Mouse (Mus musculus): ENCODE measurements around the gene Dennd1c. TPM values are rescaled to one million over a fixed set of nuclear protein-coding genes. Genes with fewer than 3 reads are reported as not detected.
A peak's percentile ranks its signal among the peaks of the same experiment; 100 is the strongest.
"Not testable (repeated sequence)": the region's sequence is repeated elsewhere in the genome, so short reads cannot be mapped to it uniquely, and the experiment has no call there.

Gene Dennd1c
- polyA plus RNA-seq, 1 experiment from 2014 or later: 4.3 TPM

DNA sequence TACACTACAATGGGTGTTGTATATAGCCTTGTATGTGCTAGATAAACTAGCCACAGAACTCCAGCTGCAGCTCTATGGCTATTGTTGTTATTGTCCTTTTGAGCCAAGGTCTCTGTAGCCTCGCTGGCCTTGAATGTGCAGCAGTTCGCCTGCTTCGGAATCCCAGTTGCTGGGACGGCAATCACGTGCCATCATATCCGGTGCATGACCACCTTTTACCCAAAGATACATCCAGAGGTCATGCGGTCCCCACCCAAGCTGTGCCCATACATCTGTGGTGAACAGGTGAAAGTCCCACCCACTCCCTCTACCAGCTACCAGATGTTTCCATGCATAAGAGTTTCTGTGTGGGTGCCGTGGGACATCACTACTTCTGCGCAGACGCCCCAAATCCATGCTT, 17.2 kb downstream of the Dennd1c start:
- Histone ChIP-seq H3K27me3 (ENCODE audit: control insufficient read depth, insufficient read depth, low read length) (peaks cover 23% of the 10 kb centered on the region), H3K4me2 (ENCODE audit: low read depth, low read length) (peak overlapping the region; percentile 58), H3K9me3 (ENCODE audit: control insufficient read depth, low read length) (no peaks in the 10 kb centered on the region), H3K9ac (replicated peaks; ENCODE audit: low read depth, low read length) (no peak overlapping the region), H3K4me1 (ENCODE audit: control insufficient read depth, insufficient read depth, low read length) (peaks cover 8% of the 10 kb centered on the region; the same call in 1 of the 2 replicates), H3K4me3 (ENCODE audit: low read depth, low read length) (peak overlapping the region; percentile 78; the same call in 1 of the 2 replicates), H3K27ac (ENCODE audit: low read depth, low read length) (no peak overlapping the region), H3K36me3 (ENCODE audit: control insufficient read depth, insufficient read depth, low read length) (peaks cover 5% of the 10 kb centered on the region; the same call in 1 of the 2 replicates)
- ATAC-seq (ENCODE audit: low read depth): no peak
- WGBS: 40% methylated on average over 10 of the region's 10 CpGs

GRCm38 (mm10) chr17:57060231-57060801, 18.0 kb downstream of the Dennd1c start:
- H3K27ac ChIP-seq (ENCODE audit: low read depth, low read length): peak overlapping the region; percentile 70
- WGBS: under 1% methylated on average over 44 of the region's 44 CpGs
- H3K4me3 ChIP-seq (ENCODE audit: low read depth, low read length): peak overlapping the region; percentile 78
- H3K9me3 ChIP-seq (ENCODE audit: control insufficient read depth, low read length): no peaks in the 10 kb centered on the region
- H3K4me1 ChIP-seq (ENCODE audit: control insufficient read depth, insufficient read depth, low read length): peaks cover 8% of the 10 kb centered on the region; the same call in 1 of the 2 replicates
- H3K4me2 ChIP-seq (ENCODE audit: low read depth, low read length): peak overlapping the region; percentile 58
- H3K27me3 ChIP-seq (ENCODE audit: control insufficient read depth, insufficient read depth, low read length): peaks cover 23% of the 10 kb centered on the region
- H3K9ac ChIP-seq (replicated peaks; ENCODE audit: low read depth, low read length): peak overlapping the region; percentile 41
- peaks cover 5% of the 10 kb centered on the region; the same call in 1 of the 2 replicates for H3K36me3 ChIP-seq (ENCODE audit: control insufficient read depth, insufficient read depth, low read length)
- peak; percentile 89 for ATAC-seq (ENCODE audit: low read depth)

DNA sequence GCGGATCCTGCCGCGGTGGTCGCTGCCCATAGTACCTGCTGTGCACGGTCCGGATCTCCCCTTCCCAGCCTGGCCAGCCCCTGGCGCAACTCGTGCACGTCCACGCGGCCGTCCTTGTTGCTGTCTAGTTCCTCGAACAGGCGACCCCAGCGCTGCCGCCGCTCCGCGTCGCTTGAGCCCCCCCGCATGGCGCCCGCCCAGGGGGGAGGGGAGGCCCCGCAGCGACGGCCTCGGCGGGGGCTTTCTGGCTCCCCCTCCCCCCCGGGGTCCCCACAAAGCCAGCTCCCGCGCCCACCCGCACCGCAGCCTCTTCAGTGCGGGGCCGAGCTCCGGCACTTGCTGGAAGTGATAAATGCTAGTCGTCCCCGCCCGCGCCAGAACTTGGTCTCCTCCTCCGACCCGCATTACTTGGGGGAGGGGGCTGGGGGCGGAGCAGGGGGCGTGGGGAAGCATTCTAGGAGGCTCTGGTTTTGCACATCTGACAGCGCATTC, 18.8 kb downstream of the Dennd1c start, which contains the start of gene Slc25a23:
Slc25a23 (minus strand) TSS at position 378 of the 492 bp plus-strand sequence.
- H3K4me1 ChIP-seq (ENCODE audit: control insufficient read depth, insufficient read depth, low read length): peaks cover 8% of the 10 kb centered on the region; the same call in 1 of the 2 replicates
- H3K9me3 ChIP-seq (ENCODE audit: control insufficient read depth, low read length): no peaks in the 10 kb centered on the region
- H3K36me3 ChIP-seq (ENCODE audit: control insufficient read depth, insufficient read depth, low read length): peaks cover 10% of the 10 kb centered on the region; the same call in 1 of the 2 replicates
- peak within 1 kb of the TSS; percentile 67 for H3K9ac ChIP-seq (replicated peaks; ENCODE audit: low read depth, low read length)
- H3K27me3 ChIP-seq (ENCODE audit: control insufficient read depth, insufficient read depth, low read length): peaks cover 23% of the 10 kb centered on the region
- under 1% methylated on average over 33 of the region's 45 CpGs for WGBS
- H3K27ac ChIP-seq (ENCODE audit: low read depth, low read length): peak within 1 kb of the TSS; percentile 70
- peak within 1 kb of the TSS; percentile 58 for H3K4me2 ChIP-seq (ENCODE audit: low read depth, low read length)
- peak; percentile 85 for ATAC-seq (ENCODE audit: low read depth)
- peak within 1 kb of the TSS; percentile 78 for H3K4me3 ChIP-seq (ENCODE audit: low read depth, low read length)

DNA sequence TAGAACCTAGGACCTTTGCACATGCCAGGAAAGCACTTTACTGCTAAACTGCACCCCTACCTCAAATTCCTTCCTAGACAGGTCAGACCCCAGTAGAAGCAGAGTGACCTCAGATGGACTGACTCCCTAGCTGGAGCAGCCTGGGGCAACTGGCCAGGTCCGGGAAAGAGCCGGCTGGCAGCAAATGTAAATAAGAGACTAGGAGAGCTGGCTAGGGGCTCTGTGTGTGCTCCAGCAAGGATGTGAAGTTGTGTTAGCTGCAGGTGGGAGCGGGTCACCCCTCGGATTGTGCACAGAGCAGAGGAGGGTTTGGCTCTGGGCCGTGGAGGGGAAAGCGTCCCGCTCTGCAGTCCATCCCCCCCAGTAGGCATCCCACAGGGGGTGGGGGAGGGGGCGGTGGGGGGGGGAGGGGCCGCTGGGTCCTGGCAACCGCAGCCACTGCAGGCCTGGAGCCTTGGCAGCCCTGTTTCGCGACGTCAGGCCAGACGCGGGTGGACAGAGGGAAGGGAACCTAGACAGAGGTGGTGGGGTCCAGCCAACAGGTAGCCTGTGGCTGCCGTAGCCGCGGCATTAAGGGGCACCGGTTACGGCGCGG, 19.3 kb downstream of the Dennd1c start, which contains the start of gene Crb3:
Crb3 (plus strand) TSS at position 215 of the 595 bp plus-strand sequence.
- Histone ChIP-seq H3K4me1 (ENCODE audit: control insufficient read depth, insufficient read depth, low read length) (peaks cover 8% of the 10 kb centered on the region; the same call in 1 of the 2 replicates), H3K4me3 (ENCODE audit: low read depth, low read length) (peak within 1 kb of the TSS; percentile 78), H3K4me2 (ENCODE audit: low read depth, low read length) (peak within 1 kb of the TSS; percentile 58), H3K27ac (ENCODE audit: low read depth, low read length) (peak within 1 kb of the TSS; percentile 70), H3K27me3 (ENCODE audit: control insufficient read depth, insufficient read depth, low read length) (peaks cover 23% of the 10 kb centered on the region), H3K36me3 (ENCODE audit: control insufficient read depth, insufficient read depth, low read length) (peaks cover 10% of the 10 kb centered on the region; the same call in 1 of the 2 replicates), H3K9ac (replicated peaks; ENCODE audit: low read depth, low read length) (peak within 1 kb of the TSS; percentile 67), H3K9me3 (ENCODE audit: control insufficient read depth, low read length) (no peaks in the 10 kb centered on the region)
- 0% methylated on average over 19 of the region's 22 CpGs for WGBS
- ATAC-seq (ENCODE audit: low read depth): peak; percentile 19

- Histone ChIP-seq H3K27ac (ENCODE audit: low read depth, low read length) (no peak overlapping the region), H3K4me1 (ENCODE audit: control insufficient read depth, insufficient read depth, low read length) (0 out of 2 replicates have a peak, but pooled peaks cover 3% of the 10 kb centered on the region), H3K4me3 (ENCODE audit: low read depth, low read length) (no peak overlapping the region), H3K9me3 (ENCODE audit: control insufficient read depth, low read length) (no peaks in the 10 kb centered on the region), H3K4me2 (ENCODE audit: low read depth, low read length) (no peak overlapping the region), H3K36me3 (ENCODE audit: control insufficient read depth, insufficient read depth, low read length) (peaks cover 26% of the 10 kb centered on the region), H3K27me3 (ENCODE audit: control insufficient read depth, insufficient read depth, low read length) (peaks cover 1% of the 10 kb centered on the region; the same call in 1 of the 2 replicates), H3K9ac (replicated peaks; ENCODE audit: low read depth, low read length) (no peak overlapping the region)
- ATAC-seq (ENCODE audit: low read depth): no peak
- WGBS: 90% methylated on average over 3 of the region's 3 CpGs
Measured at GRCm38 (mm10) chr17:57056246-57056645, 22.1 kb downstream of the Dennd1c start.

- ATAC-seq (ENCODE audit: low read depth); H3K4me2 ChIP-seq (ENCODE audit: low read depth, low read length); H3K9ac ChIP-seq (replicated peaks; ENCODE audit: low read depth, low read length); H3K9me3 ChIP-seq (ENCODE audit: control insufficient read depth, low read length); H3K4me3 ChIP-seq (ENCODE audit: low read depth, low read length); H3K27ac ChIP-seq (ENCODE audit: low read depth, low read length); H3K4me1 ChIP-seq (ENCODE audit: control insufficient read depth, insufficient read depth, low read length); H3K27me3 ChIP-seq (ENCODE audit: control insufficient read depth, insufficient read depth, low read length): not testable (repeated sequence)
- peaks cover 31% of the 10 kb centered on the region for H3K36me3 ChIP-seq (ENCODE audit: control insufficient read depth, insufficient read depth, low read length)
- WGBS: 91% methylated on average over 4 of the region's 4 CpGs
Measured at GRCm38 (mm10) chr17:57051679-57052078, 26.6 kb downstream of the Dennd1c start.

- Histone ChIP-seq H3K27ac (ENCODE audit: low read depth, low read length) (no peak overlapping the region), H3K9me3 (ENCODE audit: control insufficient read depth, low read length) (no peaks in the 10 kb centered on the region), H3K4me2 (ENCODE audit: low read depth, low read length) (no peak overlapping the region), H3K4me3 (ENCODE audit: low read depth, low read length) (no peak overlapping the region), H3K36me3 (ENCODE audit: control insufficient read depth, insufficient read depth, low read length) (peaks cover 27% of the 10 kb centered on the region), H3K9ac (replicated peaks; ENCODE audit: low read depth, low read length) (no peak overlapping the region), H3K27me3 (ENCODE audit: control insufficient read depth, insufficient read depth, low read length) (no peaks in the 10 kb centered on the region), H3K4me1 (ENCODE audit: control insufficient read depth, insufficient read depth, low read length) (no peaks in the 10 kb centered on the region)
- ATAC-seq (ENCODE audit: low read depth): no peak
- WGBS: 94% methylated on average over 3 of the region's 3 CpGs
Measured at GRCm38 (mm10) chr17:57048816-57049215, 29.5 kb downstream of the Dennd1c start.

GRCm38 (mm10) chr17:57047406-57047805, 30.9 kb downstream of the Dennd1c start:
- Histone ChIP-seq H3K36me3 (ENCODE audit: control insufficient read depth, insufficient read depth, low read length) (peaks cover 15% of the 10 kb centered on the region), H3K4me2 (ENCODE audit: low read depth, low read length) (no peak overlapping the region), H3K27ac (ENCODE audit: low read depth, low read length) (no peak overlapping the region), H3K9me3 (ENCODE audit: control insufficient read depth, low read length) (no peaks in the 10 kb centered on the region), H3K4me1 (ENCODE audit: control insufficient read depth, insufficient read depth, low read length) (no peaks in the 10 kb centered on the region), H3K4me3 (ENCODE audit: low read depth, low read length) (no peak overlapping the region), H3K9ac (replicated peaks; ENCODE audit: low read depth, low read length) (no peak overlapping the region), H3K27me3 (ENCODE audit: control insufficient read depth, insufficient read depth, low read length) (no peaks in the 10 kb centered on the region)
- no peak for ATAC-seq (ENCODE audit: low read depth)
- 26% methylated on average over 5 of the region's 5 CpGs for WGBS

DNA sequence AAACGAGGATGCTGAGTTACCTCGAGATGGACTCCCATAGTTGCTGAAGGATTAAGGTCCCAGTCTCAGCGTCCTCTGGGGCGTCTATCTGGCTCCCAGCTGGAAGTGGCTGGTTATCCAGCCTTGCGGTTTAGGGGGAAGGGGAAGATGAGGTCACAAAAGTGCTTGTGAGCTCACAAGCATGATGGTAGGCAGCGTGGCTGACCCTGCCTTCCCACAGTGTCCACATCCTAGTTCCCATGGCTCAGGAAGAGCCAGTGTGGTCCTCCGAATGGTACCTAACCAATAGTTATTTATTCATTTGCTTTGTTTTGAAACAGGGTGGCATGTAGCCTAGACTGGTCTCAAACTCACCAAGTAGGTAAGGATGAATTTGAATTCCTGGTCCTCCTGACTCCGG, 36.8 kb downstream of the Dennd1c start, which contains the start of gene Slc25a41:
Slc25a41 (minus strand) TSS at position 101 of the 400 bp plus-strand sequence.
- no peak within 1 kb of the TSS for H3K4me2 ChIP-seq (ENCODE audit: low read depth, low read length)
- 0 out of 2 replicates have a peak, but pooled peaks cover 6% of the 10 kb centered on the region for H3K36me3 ChIP-seq (ENCODE audit: control insufficient read depth, insufficient read depth, low read length)
- H3K9ac ChIP-seq (replicated peaks; ENCODE audit: low read depth, low read length): no peak within 1 kb of the TSS
- WGBS: 74% methylated on average over 8 of the region's 8 CpGs
- no peaks in the 10 kb centered on the region for H3K9me3 ChIP-seq (ENCODE audit: control insufficient read depth, low read length)
- H3K27ac ChIP-seq (ENCODE audit: low read depth, low read length): no peak within 1 kb of the TSS
- H3K4me3 ChIP-seq (ENCODE audit: low read depth, low read length): no peak within 1 kb of the TSS
- no peaks in the 10 kb centered on the region for H3K4me1 ChIP-seq (ENCODE audit: control insufficient read depth, insufficient read depth, low read length)
- no peaks in the 10 kb centered on the region; the same call in 1 of the 2 replicates for H3K27me3 ChIP-seq (ENCODE audit: control insufficient read depth, insufficient read depth, low read length)
- ATAC-seq (ENCODE audit: low read depth): no peak
